Mouse (Mus musculus) subcutaneous adipose tissue, adult 2 months (tissue): ENCODE measurements around the gene Zfp708. TPM values are rescaled to one million over a fixed set of nuclear protein-coding genes. Genes with fewer than 3 reads are reported as not detected.

Experiments
- polyA plus RNA-seq: library from polyadenylated mRNA; depleted of rRNA; stranded (reverse); fragments of >200 nt; gene quantifications from 2 replicates; pipeline ENCODE4 v1.2.3, GENCODE M21; 2012; ENCODE audit warnings: low replicate concordance; rRNA removed

Zfp708 gene
- 0.60 TPM in 1 of 2 replicates, not detected in the other for polyA plus RNA-seq

GRCm38 (mm10) chr13:67097876-67098275 is at the start of gene Zfp708:
Gene Zfp708, minus strand, starts transcription at chr13:67097976.

GRCm38 (mm10) chr13:67121360-67121759 is 23.6 kb upstream of the Zfp708 start, which contains the start of gene Zfp759:
Gene Zfp759, plus strand, starts transcription at chr13:67121660.

GRCm38 (mm10) chr13:67116163-67116562 is 18.4 kb upstream of the Zfp708 start, which contains the start of gene Rslcan18:
Gene Rslcan18, minus strand, starts transcription at chr13:67116263.

GRCm38 (mm10) chr13:67108194-67108820 is 10.5 kb upstream of the Zfp708 start, which contains the start of gene Gm28557:
Gene Gm28557, minus strand, starts transcription at chr13:67108604.

DNA sequence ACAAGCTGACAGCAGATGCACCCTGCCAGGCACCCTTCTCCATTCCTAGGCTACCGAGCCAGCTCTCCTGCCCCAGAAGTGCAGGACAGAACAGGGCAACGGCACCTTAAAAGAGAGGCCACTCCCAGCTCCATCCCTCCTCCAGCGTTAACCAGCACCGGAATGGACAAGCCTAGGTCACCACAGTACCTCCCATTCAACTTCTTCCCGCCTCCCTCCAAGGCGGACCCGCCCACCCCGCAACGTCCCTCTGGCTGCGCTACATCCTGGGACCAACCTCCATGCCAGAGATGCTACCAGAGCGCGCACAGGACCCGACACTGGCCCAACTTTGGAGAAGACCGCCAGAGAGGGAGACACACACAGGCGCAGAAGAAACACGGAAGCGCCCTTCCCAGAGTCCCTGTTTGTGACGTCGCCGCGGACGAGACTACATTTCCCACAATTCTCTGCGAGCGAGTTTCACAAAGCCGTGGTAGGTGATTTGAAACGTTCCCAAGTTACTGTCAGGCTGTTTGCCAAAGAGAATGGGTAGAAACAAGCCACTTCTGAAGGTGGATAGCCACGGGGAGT is 36.9 kb downstream of the Zfp708 start, which contains the start of gene Zfp712:
Zfp712 (minus strand) TSS at position 385 of the 573 bp plus-strand sequence.

Other genes starting within 250 kb of the Zfp708 start
- 0.44 and 0.62 TPM in 2 replicates for gene Gm10767, start 193.1 kb downstream of the Zfp708 start, polyA plus RNA-seq
- gene Zfp712, start 36.8 kb downstream of the Zfp708 start, polyA plus RNA-seq, result 0.14 and 0.35 TPM in 2 replicates
- gene Gm28557, start 10.6 kb upstream of the Zfp708 start, polyA plus RNA-seq, result 3.7 and 3.9 TPM in 2 replicates
- gene Rslcan18, start 18.3 kb upstream of the Zfp708 start, polyA plus RNA-seq, result 0.27 and 0.40 TPM in 2 replicates
- gene Zfp759, start 23.7 kb upstream of the Zfp708 start, polyA plus RNA-seq, result 0.43 and 0.59 TPM in 2 replicates
- 1.8 and 3.8 TPM in 2 replicates for gene Rsl1, start 75.2 kb upstream of the Zfp708 start, polyA plus RNA-seq
- 0.33 and 0.71 TPM in 2 replicates for gene Zfp455, start 96.5 kb upstream of the Zfp708 start, polyA plus RNA-seq
- gene Zfp458, start 180.5 kb upstream of the Zfp708 start, polyA plus RNA-seq, result 0.34 and 0.78 TPM in 2 replicates
- 1.0 and 1.5 TPM in 2 replicates for gene Zfp457, start 208.5 kb upstream of the Zfp708 start, polyA plus RNA-seq
- 0.95 and 1.3 TPM in 2 replicates for gene Zfp595, start 234.6 kb upstream of the Zfp708 start, polyA plus RNA-seq